Mouse (Mus musculus): ENCODE results near the gene Scly. TPM values are rescaled to one million over a fixed set of nuclear protein-coding genes. Genes with fewer than 3 reads are reported as not detected.

Gene Scly
- polyA plus RNA-seq, 2 experiments = 11.6 to 13.5 TPM

DNA sequence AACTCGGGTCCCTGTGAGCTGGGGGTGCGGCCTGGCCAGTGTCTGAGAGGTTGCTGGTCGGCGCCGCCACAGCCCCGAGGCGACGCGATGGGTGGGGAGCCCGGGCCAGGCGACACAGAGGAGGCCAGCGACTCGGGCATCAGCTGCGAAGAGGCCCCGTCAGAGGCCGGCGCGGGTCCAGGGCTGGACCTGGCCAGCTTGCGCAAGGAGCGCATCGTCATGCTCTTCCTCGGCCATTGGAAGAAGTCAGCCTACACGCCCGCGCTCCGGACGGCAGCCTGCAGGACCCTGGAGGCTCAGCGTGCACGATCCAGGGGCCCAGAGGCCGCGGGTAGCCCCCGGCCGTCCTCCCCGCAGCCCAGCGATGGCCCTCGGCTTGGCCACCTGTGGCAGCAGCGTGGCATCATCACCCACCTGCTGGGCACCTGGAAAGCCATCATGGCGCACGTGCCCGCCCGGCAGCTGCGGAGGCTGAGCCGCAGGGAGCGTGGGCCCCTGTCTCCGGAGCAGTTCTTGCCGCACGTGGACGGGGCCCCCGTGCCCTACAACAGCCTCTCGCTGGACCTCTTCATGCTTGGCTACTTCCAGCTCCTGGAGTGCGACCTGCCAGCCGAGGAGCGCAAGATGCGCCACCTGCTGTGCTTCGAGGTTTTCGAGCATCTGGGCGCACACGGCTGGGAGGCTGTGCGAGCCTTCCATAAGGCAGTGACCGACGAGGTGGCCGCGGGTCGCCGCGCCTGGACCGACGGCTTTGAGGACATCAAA is 47.0 kb downstream of the Scly start:
- no peak for TF ChIP-seq POLR2A (IDR thresholded peaks at IDR 0.05; ENCODE audit: borderline replicate concordance, extremely low read depth, insufficient read depth, insufficient read length)
- no peaks in the 10 kb centered on the region for H3K4me1 ChIP-seq (ENCODE audit: control insufficient read depth, insufficient read depth, low read length)
- H3K27me3 ChIP-seq (ENCODE audit: control insufficient read depth, insufficient read depth, low read length) = peaks cover 44% of the 10 kb centered on the region
- H3K4me2 ChIP-seq (replicated peaks; ENCODE audit: low read depth, low read length, severe bottlenecking) = peak overlapping the region; percentile 42
- H3K36me3 ChIP-seq (ENCODE audit: control insufficient read depth, insufficient read depth, low read length) = no peaks in the 10 kb centered on the region
- no peak overlapping the region for H3K27ac ChIP-seq (replicated peaks; ENCODE audit: low read depth, low read length)
- H3K9me3 ChIP-seq (ENCODE audit: control insufficient read depth, low read length) = no peaks in the 10 kb centered on the region
- H3K4me3 ChIP-seq (replicated peaks; ENCODE audit: low read length) = peak overlapping the region; percentile 26
- WGBS = 5% methylated on average over 57 of the region's 68 CpGs
- no peak for DNase-seq (ENCODE audit: low spot score)
- H3K9ac ChIP-seq (ENCODE audit: low read depth, low read length, severe bottlenecking) = peak overlapping the region; percentile 25; the same call in 1 of the 2 replicates
- no peak for ATAC-seq (ENCODE audit: low FRiP score, low read depth)

DNA sequence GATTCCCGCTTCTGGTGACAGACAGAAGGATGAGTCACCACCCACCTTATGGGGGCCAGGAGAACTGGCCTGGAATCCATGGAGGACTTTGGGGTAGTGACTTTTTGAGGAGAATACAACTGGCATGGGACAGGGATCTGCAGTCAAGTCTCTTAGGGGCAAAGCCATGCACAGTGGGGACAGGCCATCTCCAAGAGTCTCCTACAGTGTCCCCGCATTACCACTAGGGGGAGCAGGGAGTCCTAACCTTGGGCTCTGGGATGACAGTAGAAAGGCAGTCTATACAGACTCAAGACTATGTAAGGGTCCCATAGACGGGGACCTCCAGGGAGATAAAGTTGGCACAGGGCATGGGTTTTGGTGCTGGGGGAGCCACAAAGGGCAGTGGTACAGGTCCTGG is 48.8 kb downstream of the Scly start:
- Histone ChIP-seq H3K4me3 (replicated peaks; ENCODE audit: low read length) (no peak overlapping the region), H3K27me3 (ENCODE audit: control insufficient read depth, insufficient read depth, low read length) (peaks cover 44% of the 10 kb centered on the region), H3K4me2 (replicated peaks; ENCODE audit: low read depth, low read length, severe bottlenecking) (no peak overlapping the region), H3K9ac (ENCODE audit: low read depth, low read length, severe bottlenecking) (no peak overlapping the region), H3K36me3 (ENCODE audit: control insufficient read depth, insufficient read depth, low read length) (no peaks in the 10 kb centered on the region), H3K27ac (replicated peaks; ENCODE audit: low read depth, low read length) (no peak overlapping the region), H3K9me3 (ENCODE audit: control insufficient read depth, low read length) (no peaks in the 10 kb centered on the region), H3K4me1 (ENCODE audit: control insufficient read depth, insufficient read depth, low read length) (no peaks in the 10 kb centered on the region)
- ATAC-seq (ENCODE audit: low FRiP score, low read depth) = peak; percentile 58; the same call in 1 of the 2 replicates
- peak; percentile 55 for DNase-seq (ENCODE audit: low spot score)
- 34% methylated on average over 3 of the region's 3 CpGs for whole genome bisulfite sequencing
- no peak for TF ChIP-seq POLR2A (IDR thresholded peaks at IDR 0.05; ENCODE audit: borderline replicate concordance, extremely low read depth, insufficient read depth, insufficient read length)

DNA sequence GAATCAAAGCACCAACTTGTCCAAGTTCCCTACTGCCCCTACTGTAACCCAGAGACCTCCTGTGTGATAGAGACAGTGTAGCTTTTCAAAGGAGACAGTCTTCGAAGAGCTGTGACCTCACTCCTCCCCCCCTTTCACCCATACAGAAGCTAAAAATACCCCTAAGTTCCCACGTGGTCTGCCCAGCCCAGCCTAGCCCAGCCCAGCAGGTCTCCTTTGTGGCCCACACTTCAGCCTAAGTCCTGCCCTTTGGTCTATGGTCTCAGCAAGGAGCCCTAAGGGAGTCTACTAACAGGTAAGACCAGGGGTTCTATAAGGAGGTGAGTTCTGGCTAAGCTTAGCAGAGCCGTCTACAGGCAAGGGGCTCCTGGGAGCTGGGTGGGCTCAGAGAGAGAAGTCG is 52.7 kb downstream of the Scly start, which contains the start of gene Klhl30:
Klhl30 (plus strand) TSS at position 176 of the 400 bp plus-strand sequence.
- no peaks in the 10 kb centered on the region for H3K9me3 ChIP-seq (ENCODE audit: control insufficient read depth, low read length)
- DNase-seq (ENCODE audit: low spot score) = no peak
- no peaks in the 10 kb centered on the region for H3K36me3 ChIP-seq (ENCODE audit: control insufficient read depth, insufficient read depth, low read length)
- H3K4me3 ChIP-seq (replicated peaks; ENCODE audit: low read length) = no peak within 1 kb of the TSS
- ATAC-seq (ENCODE audit: low FRiP score, low read depth) = no peak
- 46% methylated on average over 4 of the region's 4 CpGs for WGBS
- no peak within 1 kb of the TSS for H3K27ac ChIP-seq (replicated peaks; ENCODE audit: low read depth, low read length)
- TF ChIP-seq POLR2A (IDR thresholded peaks at IDR 0.05; ENCODE audit: borderline replicate concordance, extremely low read depth, insufficient read depth, insufficient read length) = no peak
- no peaks in the 10 kb centered on the region for H3K4me1 ChIP-seq (ENCODE audit: control insufficient read depth, insufficient read depth, low read length)
- peaks cover 9% of the 10 kb centered on the region for H3K27me3 ChIP-seq (ENCODE audit: control insufficient read depth, insufficient read depth, low read length)
- H3K9ac ChIP-seq (ENCODE audit: low read depth, low read length, severe bottlenecking) = no peak within 1 kb of the TSS
- no peak within 1 kb of the TSS for H3K4me2 ChIP-seq (replicated peaks; ENCODE audit: low read depth, low read length, severe bottlenecking)

DNA sequence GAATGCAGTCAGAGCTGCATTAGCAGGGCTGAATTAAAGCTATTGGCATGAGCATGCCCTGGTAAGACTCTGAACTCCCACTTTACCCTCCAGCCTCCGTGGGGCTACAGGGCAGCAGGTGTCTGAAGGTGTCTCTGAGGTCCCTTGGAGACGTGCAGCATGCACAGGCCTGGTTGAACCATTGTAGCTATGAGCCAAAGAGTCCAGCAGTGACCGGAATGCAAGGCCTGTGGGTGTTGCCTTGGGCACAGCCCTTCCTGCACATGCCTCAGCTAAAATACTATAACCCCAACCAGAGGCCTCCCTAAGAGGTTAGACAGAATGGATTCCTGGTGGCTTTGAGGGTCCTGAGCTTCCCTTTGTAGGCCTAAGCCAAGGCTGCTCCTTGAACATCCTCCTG is 53.1 kb downstream of the Scly start:
- Histone ChIP-seq H3K4me3 (replicated peaks; ENCODE audit: low read length) (no peak overlapping the region), H3K9ac (ENCODE audit: low read depth, low read length, severe bottlenecking) (no peak overlapping the region), H3K36me3 (ENCODE audit: control insufficient read depth, insufficient read depth, low read length) (no peaks in the 10 kb centered on the region), H3K27ac (replicated peaks; ENCODE audit: low read depth, low read length) (no peak overlapping the region), H3K9me3 (ENCODE audit: control insufficient read depth, low read length) (no peaks in the 10 kb centered on the region), H3K27me3 (ENCODE audit: control insufficient read depth, insufficient read depth, low read length) (peaks cover 5% of the 10 kb centered on the region; the same call in 1 of the 2 replicates), H3K4me1 (ENCODE audit: control insufficient read depth, insufficient read depth, low read length) (no peaks in the 10 kb centered on the region), H3K4me2 (replicated peaks; ENCODE audit: low read depth, low read length, severe bottlenecking) (no peak overlapping the region)
- no peak for ATAC-seq (ENCODE audit: low FRiP score, low read depth)
- DNase-seq (ENCODE audit: low spot score) = no peak
- WGBS = 75% methylated on average over 3 of the region's 3 CpGs
- TF ChIP-seq POLR2A (IDR thresholded peaks at IDR 0.05; ENCODE audit: borderline replicate concordance, extremely low read depth, insufficient read depth, insufficient read length) = no peak

DNA sequence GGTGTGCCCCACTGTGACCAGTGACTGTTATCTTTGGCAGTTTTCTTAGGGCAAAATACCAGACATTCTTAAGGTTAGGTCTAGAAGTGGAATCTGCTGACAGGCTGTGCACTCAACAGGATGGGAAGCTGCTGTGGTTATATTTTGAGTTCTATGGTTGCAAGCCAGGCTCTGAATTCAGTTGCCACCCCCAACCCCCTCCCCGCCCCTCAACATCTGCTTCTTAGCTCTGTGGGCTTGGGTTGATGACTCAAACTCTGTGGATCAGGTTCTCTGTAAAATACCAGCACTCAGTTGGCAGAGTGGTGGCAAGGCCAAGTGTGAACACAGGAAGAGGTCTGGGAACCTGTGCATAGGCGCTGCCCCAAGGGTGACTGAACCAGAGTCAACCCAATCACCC is 54.1 kb downstream of the Scly start:
- H3K9me3 ChIP-seq (ENCODE audit: control insufficient read depth, low read length) = no peaks in the 10 kb centered on the region
- no peak for TF ChIP-seq POLR2A (IDR thresholded peaks at IDR 0.05; ENCODE audit: borderline replicate concordance, extremely low read depth, insufficient read depth, insufficient read length)
- no peaks in the 10 kb centered on the region for H3K36me3 ChIP-seq (ENCODE audit: control insufficient read depth, insufficient read depth, low read length)
- no peaks in the 10 kb centered on the region for H3K27me3 ChIP-seq (ENCODE audit: control insufficient read depth, insufficient read depth, low read length)
- H3K27ac ChIP-seq (replicated peaks; ENCODE audit: low read depth, low read length) = no peak overlapping the region
- no peak for ATAC-seq (ENCODE audit: low FRiP score, low read depth)
- DNase-seq (ENCODE audit: low spot score) = no peak
- 92% methylated on average over 2 of the region's 2 CpGs for WGBS
- no peak overlapping the region for H3K9ac ChIP-seq (ENCODE audit: low read depth, low read length, severe bottlenecking)
- H3K4me2 ChIP-seq (replicated peaks; ENCODE audit: low read depth, low read length, severe bottlenecking) = no peak overlapping the region
- H3K4me3 ChIP-seq (replicated peaks; ENCODE audit: low read length) = no peak overlapping the region
- H3K4me1 ChIP-seq (ENCODE audit: control insufficient read depth, insufficient read depth, low read length) = no peaks in the 10 kb centered on the region
